Mouse (Mus musculus): ENCODE results near the gene Cldn34b1. TPM values are rescaled to one million over a fixed set of nuclear protein-coding genes. Genes with fewer than 3 reads are reported as not detected.
"Not testable (repeated sequence)": the region's sequence is repeated elsewhere in the genome, so short reads cannot be mapped to it uniquely, and the experiment has no call there.

The Cldn34b1 gene
- polyA plus RNA-seq (2017; shearing (Covaris generic)): not detected

- not testable (repeated sequence) for ATAC-seq
Observed at GRCm38 (mm10) chrX:154890167-154890566, at the start of gene Cldn34b1. Gene Cldn34b1, minus strand, starts transcription at chrX:154890267.

DNA sequence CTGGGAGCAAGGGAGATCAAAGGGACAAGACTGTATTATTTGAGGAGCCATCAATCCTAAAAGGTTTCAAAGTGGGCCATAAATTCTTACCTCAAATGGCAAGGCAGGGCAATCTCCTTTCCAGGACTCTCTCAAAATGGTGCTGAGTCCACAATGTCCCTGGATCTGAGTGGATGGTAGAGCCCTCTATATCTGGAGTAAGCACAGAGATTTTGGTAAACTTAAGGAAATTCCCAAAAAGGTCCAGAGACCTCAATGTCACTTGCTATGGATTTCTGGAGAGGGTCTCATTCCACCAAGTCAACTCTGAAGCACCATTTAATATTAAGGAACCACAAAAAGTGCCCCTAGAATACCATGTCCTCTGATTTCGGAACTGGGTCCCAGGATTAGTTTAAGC, 45.8 kb upstream of the Cldn34b1 start, which contains the start of gene Magea6:
Gene Magea6 (minus strand): TSS at position 101 of the 400 bp plus-strand sequence.
- ATAC-seq: not testable (repeated sequence)

Other genes with a start within 250 kb of the Cldn34b1 start
- not detected for gene Magea6, start 45.7 kb upstream of the Cldn34b1 start, polyA plus RNA-seq (2017; shearing (Covaris generic))
- gene Magea3, start 59.2 kb upstream of the Cldn34b1 start, polyA plus RNA-seq (2017; shearing (Covaris generic)): not detected
- not detected for gene Magea8, start 105.6 kb upstream of the Cldn34b1 start, polyA plus RNA-seq (2017; shearing (Covaris generic))
- gene Magea5, start 172.9 kb upstream of the Cldn34b1 start, polyA plus RNA-seq (2017; shearing (Covaris generic)): not detected
- gene Magea1, start 199.5 kb upstream of the Cldn34b1 start, polyA plus RNA-seq (2017; shearing (Covaris generic)): not detected
- gene Magea2, start 203.4 kb upstream of the Cldn34b1 start, polyA plus RNA-seq (2017; shearing (Covaris generic)): not detected
- gene Cldn34b2, start 238.1 kb upstream of the Cldn34b1 start, polyA plus RNA-seq (2017; shearing (Covaris generic)): not detected

Data from inflammation-experienced regulatory T-cells, adult 6 months (primary cell).